Mouse (Mus musculus): ENCODE measurements around the gene Kmt5b.

Kmt5b gene

DNA sequence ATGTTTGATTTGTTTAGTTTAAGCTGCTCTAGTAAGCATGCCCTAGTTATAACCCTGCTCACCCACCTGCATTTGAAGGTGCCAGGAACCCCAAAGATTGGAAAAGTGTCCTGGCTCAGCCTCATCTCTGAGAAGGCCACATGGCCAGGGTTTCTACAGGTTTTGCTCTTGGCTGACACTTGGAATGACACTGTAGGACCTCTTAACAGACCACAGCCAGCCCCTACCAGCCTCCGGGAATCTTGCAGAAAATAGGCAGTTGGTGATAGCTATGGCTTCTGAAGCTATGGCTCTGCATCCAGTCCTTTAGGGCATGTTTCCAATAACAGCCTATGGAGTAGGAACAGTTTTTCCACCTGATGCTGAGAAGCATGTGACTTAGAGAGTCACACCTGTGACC, 77.6 kb downstream of the Kmt5b start:
- no peak for DNase-seq (ENCODE audit: low read depth)

- DNase-seq (ENCODE audit: low read depth): no peak
Measured at GRCm38 (mm10) chr19:3845339-3845738, 78.1 kb downstream of the Kmt5b start.

DNA sequence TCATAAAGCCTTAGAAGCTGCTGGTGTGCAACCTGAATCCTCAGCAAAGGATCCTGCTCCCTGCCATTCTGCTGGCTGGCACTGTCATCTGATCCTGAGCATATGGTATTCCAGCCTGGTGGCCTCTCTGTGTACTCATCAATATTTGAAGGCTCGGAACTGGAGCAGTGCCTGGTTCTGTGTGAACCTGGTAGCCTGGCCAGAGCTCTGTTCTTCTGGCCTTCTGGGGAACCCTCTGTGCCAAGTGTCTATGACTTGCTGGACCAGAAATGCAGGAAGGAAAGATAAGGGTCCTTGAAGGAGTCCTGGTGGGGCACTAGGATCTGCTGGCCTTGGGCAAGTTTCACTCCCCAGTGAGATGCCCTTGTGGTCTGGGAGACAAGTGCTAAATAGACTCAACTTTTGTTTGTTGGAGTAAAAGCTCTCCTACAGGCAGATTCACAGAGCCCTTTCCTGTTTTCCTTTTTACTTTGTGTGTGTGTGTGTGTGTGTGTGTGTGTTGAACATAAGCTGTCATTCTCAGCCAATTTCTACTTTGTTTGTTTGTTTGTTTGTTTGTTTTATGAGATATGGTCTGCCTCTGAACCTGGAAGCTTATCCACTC, 78.7 kb downstream of the Kmt5b start:
- DNase-seq (ENCODE audit: low read depth): no peak

GRCm38 (mm10) chr19:3846676-3847604, 79.7 kb downstream of the Kmt5b start:
- no peak for DNase-seq (ENCODE audit: low read depth)

- no peak for DNase-seq (ENCODE audit: low read depth)
Measured at GRCm38 (mm10) chr19:3847711-3848110, 80.5 kb downstream of the Kmt5b start.

DNA sequence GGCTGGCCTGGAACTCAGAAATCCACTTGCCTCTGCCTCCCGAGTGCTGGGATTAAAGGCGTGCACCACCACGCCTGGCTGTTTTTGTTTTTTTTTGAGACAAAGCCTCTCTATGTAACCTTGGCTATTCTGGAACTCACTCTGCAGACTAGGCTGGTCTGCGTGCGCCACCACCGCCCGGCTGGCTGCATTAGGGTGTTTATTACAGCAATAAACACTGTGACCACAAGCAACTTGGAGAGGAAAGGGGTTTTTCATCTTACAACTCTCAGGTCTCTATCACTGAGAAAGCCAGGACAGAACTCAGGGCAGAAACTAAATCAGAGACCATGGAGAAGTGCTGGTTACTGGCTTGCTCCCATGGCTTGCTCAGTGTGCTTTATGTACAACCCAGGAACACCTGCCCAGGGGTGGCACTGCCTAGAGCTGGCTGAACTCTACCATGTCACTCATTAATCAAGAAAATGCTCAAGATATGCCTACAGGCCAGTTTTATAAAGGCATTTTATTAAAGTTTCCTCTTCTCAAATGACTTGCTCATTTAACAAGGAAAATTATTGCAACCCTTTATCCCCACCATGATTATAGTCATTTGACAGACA, 81.1 kb downstream of the Kmt5b start:
- no peak for DNase-seq (ENCODE audit: low read depth)

GRCm38 (mm10) chr19:3849251-3849650, 82.0 kb downstream of the Kmt5b start:
- no peak for DNase-seq (ENCODE audit: low read depth)

DNA sequence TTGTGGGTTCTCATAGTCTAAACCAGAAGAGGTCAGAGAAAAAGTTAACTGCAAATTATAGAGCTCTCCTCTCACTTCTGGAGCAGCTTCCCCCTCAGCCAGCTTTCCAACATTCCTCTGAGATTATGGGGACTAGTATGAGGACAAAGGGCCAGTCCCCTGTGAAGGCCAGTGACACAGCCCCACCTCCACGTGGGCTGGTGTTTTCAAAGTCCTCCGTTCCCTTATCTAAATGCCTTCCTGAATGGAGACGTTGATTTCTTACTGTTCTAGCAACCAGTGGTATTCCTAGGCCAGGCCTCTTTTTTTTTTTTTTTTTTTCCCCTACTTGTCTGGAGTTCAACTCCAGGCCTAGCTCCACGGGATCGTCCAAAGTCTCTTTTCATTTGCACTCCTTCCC, 82.9 kb downstream of the Kmt5b start:
- DNase-seq (ENCODE audit: low read depth): no peak

- no peak for DNase-seq (ENCODE audit: low read depth)
Measured at GRCm38 (mm10) chr19:3850847-3851469, 83.7 kb downstream of the Kmt5b start.

DNA sequence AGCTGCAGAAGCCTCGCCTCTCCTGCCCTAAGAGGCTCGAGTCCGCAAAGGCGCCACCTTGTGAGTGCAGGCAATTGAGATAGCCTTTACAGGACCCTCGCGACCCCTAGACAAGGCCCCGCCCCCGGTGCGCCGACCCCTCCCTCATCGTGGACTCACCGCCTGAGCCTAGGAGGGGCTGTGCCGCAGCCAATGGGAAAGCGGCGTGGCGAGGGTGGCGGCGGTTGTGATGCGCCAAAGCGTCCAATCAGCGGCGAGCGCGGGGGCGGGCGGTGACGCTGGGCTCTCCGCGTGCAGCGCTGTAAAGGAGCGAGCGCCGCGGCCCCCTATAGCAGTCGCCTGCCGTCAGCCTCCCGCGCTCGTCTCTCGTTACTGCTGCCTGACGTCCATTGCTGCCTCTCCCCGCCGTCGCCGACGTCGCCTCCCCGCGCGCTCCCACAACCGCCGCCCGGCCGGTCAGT, 84.3 kb downstream of the Kmt5b start, which contains the start of gene Chka:
Gene Chka (plus strand): TSS at position 272 of the 461 bp plus-strand sequence.
- peak; percentile 79 for DNase-seq (ENCODE audit: low read depth)

GRCm38 (mm10) chr19:3851979-3852681, 84.9 kb downstream of the Kmt5b start:
- no peak for DNase-seq (ENCODE audit: low read depth)

DNA sequence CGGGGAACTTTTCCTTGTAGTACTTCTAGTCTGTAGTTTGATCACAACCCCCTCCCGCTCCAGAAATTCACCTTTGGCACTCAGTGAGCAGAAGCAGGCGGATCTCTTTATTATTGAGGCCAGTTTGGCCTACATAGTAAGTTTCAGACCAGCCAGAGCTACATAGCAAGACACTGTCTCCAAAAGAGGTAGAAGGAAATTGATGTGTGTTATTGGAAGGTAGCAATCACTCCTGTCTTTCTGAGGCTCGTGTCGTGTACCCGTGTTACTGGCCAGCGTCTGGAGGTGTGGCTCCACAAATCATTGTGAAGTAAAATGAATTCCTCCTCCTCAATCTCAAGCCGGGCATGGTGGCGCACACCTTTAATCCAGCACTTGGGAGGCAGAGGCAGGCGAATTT, 85.9 kb downstream of the Kmt5b start:
- DNase-seq (ENCODE audit: low read depth): no peak

DNA sequence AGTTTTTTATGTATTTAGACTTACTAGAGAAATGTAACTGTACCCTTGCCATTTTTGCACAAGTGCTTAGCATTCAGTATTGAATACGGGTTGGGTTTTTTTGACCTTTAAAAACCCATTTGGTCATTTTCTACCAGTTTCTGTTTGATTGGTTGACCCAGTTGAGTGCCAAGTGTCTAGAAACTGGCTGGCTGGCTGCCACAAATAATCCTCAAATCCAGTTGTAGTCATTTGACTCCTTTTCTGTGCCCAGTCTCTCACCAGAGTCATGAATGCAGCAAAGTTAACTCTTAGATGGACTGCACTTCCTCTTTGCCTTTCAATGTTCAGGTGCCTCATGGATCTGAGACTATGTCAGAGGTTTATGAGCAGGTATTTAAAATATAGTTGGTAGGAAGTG, 86.7 kb downstream of the Kmt5b start:
- no peak for DNase-seq (ENCODE audit: low read depth)

- no peak for DNase-seq (ENCODE audit: low read depth)
Measured at GRCm38 (mm10) chr19:3855091-3855490, 87.9 kb downstream of the Kmt5b start.

DNA sequence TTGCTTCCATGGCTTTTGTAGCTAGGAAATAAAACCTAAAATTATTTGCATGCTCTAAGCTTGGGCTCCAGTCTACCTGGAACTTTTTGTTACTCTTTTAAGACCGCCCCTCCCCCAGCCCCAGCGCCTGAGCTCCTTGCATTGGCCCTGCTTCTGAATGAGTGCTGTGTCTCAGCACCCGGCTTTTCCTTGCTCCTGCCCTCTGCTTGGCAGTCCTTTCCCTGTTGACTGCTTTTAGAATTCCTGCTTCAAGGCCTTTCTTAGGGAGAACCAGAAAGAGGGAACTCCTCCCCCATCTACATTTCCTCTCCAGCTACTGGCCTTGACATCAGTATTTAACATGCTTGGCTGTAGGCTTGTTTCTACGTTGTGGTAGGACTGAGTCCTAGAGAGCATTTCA, 88.4 kb downstream of the Kmt5b start:
- DNase-seq (ENCODE audit: low read depth): no peak

- DNase-seq (ENCODE audit: low read depth): no peak
Measured at GRCm38 (mm10) chr19:3857220-3857619, 90.0 kb downstream of the Kmt5b start.

DNA sequence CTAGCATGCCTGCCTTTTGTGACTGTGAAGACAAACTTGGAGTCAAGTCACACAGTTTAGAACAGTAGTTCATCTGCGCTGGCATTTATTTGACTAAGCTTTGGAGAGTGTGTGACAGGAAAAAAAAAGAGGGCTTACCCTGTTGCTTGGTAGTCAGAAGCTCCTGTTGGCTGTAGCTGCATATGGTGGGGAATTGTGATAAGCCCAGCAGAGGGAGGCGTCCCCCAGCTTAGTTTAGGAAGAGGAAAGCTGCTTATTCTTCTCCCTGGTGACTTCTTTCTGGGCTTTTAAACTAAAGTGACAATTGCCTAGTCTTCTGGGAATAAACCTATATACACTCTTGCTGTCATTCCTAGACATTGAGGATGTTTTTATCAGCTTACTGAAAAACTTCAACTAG, 95.5 kb downstream of the Kmt5b start:
- DNase-seq (ENCODE audit: low read depth): no peak

DNA sequence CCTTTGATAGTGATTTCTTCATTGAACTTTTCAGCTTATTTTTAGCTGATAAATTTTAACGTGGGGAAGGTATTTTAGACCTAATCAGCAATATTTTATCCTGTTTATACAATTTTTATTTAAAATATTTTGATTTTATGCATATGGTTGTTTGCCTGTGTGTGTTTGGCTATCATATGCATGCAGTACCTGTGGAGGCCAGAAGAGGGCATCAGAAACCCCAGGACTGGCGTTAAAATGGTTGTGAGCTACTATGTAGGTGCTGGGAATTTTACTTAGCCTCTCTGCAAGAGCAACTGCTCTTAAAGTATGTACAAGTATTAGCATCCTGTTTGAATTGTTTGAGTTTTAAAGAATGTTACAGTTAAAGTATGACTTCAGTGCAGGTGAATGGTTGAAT, 97.7 kb downstream of the Kmt5b start:
- no peak for DNase-seq (ENCODE audit: low read depth)
